Mouse (Mus musculus) fat pad, adult 2 months (tissue): Measurements from ENCODE around the gene Kcnn3.

ENCODE experiments used
- DNase-seq: peaks from one replicate; pipeline ENCODE4 v3.0.0-alpha.2; 2011; ENCODE audit warnings: low read depth, low spot score; ENCODE audit errors: extremely low read depth

The Kcnn3 gene

DNA sequence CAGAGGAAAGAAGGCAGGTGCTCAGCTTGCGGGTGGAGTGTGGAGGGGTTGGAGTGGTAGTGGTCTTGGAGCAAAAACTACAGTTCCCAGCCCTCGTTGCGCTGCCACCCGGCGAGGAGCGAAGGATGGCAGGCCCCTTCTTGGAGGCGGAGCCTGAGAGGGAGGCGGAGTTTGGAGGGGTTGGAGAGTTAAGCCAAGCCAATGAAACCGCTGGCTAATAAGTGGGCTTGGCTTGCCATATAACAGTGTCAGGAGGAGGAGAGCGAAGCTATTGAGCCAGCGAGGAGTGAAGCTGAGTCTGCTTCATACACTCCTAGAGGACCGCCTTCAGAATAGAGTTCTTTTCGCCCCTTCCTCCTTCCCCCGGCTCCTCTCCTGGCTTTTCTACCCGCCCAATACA is at the start of gene Kcnn3:
Gene Kcnn3 (plus strand): TSS at position 271 of the 400 bp plus-strand sequence.
- no peak for DNase-seq

DNA sequence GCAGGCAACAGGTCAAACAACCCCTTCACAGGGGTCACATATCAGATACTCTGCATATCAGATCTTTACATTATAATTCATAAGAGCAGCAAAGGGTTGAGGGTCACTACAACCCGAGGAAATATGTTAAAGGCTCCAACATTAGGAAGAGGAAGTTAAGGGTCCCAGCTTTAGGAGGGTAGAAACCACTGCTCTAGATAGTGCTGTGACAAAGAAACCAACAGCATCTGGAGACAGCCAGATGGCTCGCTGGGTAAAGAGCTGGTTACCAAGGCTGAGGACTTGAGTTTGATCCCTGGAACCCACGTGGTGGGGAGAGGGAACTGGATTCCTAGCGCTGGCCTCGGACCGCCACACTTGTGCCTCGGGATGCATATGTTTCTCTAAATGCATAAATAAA is 47.7 kb upstream of the Kcnn3 start:
- no peak for DNase-seq

DNA sequence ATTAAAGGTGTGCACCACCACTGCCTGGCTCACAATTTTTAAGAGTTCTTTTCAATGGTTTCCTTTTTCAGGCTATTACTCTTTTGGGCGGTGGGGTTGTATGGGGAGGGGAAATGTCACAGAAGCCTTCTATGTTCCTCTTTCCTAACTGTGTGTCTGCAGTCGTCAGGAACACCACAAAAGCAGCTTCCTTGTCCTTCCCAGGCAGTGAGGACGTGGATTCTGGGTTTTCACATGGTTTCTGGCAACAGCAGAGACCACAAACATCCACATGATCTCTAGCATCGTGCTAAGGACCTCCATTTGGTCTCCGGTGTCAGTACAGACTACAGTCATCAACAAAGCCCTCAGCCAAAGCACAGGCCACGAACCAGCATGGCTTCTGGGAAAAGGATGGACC is 46.1 kb upstream of the Kcnn3 start:
- DNase-seq = no peak

DNA sequence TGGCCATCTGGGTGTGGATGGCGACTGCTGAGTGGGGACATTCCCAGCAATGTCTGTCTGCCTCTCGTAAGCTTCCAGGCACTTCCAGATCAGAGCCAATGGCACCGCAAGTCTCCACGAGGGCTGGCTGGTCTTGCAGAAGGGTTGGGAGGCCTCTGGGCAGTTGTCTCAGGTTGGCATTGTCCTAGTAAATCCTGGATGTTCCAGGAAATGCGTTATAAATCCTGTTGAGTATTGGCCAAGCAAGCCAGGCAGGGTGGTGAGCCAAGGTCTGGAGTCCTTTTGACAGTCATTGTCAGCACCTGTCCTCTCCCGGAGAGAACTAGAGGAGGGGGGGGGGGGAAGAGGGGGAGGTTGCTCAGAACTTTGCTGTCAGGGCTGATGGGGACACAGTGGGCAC is 40.9 kb upstream of the Kcnn3 start:
- DNase-seq = peak; percentile 74

DNA sequence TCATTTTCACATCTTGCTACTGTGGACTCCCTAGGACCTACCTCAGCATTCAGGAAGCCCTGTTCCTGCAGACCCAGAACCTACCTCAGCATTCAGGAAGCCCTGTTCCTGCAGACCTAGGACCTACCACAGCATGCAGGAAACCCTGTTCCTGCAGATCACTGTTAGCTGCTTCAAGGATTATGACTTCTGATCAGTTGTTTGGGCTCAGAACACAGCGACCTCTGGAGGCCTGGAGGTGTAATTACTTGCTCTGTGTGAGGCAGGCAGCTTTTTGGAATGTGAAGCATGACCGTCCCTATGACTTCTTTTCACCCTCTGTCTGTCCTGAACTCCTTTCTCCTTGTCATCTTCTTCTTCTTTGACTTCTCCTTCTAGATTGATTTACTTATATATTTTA is 38.5 kb upstream of the Kcnn3 start:
- no peak for DNase-seq

- no peak for DNase-seq
Measured at GRCm38 (mm10) chr3:89482249-89482648, 37.7 kb upstream of the Kcnn3 start.

DNA sequence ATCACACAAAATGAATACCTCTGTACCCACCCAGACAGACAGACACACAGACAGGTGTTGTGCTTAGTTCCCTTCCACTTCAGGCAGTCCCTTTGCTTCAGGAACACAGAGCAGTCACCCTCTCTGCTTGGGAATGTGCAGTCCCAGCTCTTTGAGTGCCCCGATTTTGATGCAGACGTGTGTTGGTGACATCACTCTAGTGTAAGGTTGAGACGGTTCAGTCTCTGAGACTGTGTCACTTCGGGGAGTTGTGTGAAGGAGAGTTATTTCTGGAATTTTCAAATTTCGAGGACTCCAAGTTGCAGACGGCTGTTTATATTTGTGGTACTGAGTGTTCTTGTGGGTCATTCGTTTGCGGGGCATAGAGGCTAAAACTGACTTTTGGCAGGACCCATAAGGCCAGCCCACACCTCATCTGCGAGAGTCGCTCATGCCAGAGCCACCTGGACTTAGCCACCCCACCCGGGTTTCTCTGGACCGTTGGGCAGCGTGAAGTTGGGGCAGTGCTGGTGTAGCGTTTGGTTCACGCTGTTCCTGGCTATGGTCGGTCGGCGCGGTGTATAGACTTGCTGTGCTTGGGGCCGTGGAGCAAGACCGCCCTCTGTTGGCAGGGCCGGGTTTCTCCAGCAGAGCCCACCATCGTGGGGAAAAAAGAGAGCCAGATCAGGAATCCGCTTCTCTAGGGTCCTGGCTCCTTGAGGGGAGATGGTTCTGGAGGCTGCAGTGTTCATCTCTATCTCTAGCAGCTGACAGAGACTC is 35.0 kb upstream of the Kcnn3 start:
- no peak for DNase-seq

DNA sequence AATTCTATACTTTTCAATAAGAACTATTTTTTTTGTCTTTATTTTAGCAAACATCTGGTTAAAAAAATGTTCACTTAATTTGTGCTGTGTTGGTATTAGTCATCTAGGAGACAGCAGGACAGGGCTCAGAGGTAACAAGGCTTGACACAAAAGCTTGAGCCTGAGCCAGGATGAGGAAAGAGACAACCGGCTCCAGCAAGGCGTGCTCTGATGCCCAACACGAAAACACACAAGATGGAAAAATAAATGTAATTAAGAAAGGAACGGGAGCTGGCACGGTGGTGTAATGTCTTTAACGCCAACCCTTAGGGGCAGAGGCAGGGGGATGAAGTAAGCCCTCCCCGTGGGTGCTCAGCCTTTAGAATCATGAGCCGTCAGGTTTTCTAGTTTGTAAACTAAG is 33.9 kb upstream of the Kcnn3 start:
- no peak for DNase-seq

GRCm38 (mm10) chr3:89486916-89487702 is 32.9 kb upstream of the Kcnn3 start:
- no peak for DNase-seq

GRCm38 (mm10) chr3:89490790-89491189 is 29.2 kb upstream of the Kcnn3 start:
- DNase-seq = no peak

- DNase-seq = no peak
Measured at GRCm38 (mm10) chr3:89491559-89491958, 28.4 kb upstream of the Kcnn3 start.

DNA sequence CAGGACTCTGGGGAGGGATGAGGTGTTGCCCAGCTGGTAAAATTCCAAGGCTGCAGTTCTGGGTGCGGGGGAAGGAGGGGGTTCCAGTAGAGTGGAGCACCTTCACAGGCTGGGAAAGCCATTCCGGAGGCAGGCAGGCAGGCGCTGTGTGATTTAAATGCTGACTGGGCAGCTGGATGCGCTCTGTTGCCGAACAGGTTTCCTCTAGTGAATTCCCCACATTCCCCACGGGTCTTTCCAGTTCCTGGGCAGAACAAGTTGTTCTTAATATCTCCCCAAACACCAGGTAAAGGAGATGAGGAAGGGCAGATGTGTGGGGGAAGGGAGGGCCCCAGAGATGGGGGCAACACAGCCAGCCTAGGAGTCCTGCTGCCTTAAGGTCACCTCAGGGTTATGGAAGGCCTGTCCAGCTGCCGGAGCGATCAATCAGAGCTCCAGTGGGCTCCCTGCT is 27.2 kb upstream of the Kcnn3 start:
- no peak for DNase-seq

DNA sequence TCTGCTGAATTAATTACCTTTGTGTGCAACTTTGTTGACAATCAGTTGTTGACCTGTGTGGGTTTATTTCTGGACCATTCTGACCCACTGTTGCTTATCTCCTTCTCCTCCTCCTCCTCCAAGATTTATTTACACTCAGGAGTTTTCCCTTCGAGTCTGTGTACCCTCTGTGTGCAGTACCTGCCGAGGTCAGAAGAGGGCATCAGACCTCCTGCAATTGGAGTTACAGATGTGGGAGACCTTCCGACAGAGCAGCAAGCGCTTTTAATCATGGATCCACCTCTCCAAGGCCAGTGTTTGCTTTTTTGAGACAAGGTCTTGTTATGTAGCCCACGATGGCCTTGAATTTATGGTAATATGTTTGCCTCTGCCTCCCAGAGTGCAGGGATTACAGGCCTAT is 25.3 kb upstream of the Kcnn3 start:
- DNase-seq = no peak

DNA sequence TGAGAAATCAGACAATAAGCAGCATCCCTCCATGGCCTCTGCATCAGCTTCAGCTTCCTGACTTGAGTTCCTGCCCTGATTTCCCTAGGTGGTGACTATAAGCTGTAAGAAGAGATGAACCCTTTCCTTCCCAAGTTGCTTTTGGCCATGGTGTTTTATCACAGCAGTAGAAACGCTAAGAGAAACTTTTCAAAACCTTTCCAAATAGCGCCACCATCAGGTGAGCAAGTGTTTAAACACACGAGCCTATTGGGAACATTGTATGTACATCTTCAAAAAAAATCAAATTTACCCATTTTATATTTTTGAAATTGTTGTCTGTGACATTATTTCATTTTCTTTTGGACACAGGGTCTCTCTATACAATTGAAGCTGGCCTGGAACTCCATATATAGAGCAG is 23.6 kb upstream of the Kcnn3 start:
- DNase-seq = no peak

DNA sequence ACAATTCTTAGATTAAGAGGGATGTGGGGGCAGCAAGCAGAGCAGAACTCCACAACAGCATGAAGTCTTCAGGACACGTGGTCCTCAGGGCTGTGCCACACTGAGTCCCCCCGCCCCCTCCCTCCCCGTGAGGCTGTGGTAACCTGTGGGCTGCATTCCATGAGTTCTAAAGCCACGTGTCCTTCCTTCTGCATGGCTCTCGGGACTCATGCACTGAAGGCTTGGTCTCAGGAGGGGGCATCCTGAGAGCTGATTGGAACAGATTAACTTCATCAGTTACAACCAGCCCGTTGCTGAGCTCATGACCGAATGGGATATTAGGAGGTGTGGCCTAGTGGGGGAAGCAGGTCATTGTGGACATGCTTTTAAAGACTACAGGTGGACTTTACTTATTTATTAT is 20.3 kb upstream of the Kcnn3 start:
- DNase-seq = no peak

DNA sequence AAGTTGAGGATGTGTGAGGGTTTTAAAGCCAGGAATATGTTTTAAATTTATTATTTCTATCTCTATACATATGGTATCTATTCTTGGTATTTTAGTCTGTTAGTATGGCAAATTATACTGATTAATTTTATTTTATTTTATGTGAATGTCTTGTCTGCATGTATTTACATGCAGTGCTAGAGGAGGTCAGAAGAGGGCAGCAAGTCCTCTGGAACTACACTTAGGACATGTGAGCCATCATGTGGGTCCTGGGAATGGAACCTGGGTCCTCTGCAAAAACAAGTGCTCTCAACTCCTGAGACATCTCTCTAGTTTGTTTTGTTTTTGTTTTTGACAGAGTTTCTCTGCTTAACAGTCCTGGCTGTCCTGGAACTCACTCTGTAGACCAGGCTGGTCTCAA is 18.5 kb upstream of the Kcnn3 start:
- no peak for DNase-seq

DNA sequence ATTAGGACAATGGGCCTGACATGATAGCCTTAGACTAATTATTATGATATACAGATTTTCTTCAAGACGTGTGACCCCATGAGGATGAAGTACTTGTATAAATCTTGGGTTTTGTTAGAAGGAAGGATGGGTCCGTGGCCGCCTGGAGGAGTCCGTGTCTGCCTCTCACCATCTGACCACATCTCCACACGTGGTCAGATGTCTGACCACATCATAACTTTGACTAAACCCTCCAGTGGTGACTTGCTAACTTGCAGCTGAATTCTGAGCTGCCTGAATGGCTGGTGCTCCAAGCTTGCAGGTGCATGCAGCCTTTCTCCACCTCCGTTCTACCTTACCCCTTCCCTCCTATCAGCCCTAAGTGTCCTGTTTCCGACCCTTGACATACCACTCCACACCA is 17.4 kb upstream of the Kcnn3 start:
- no peak for DNase-seq

- DNase-seq = no peak
Measured at GRCm38 (mm10) chr3:89508041-89508440, 11.9 kb upstream of the Kcnn3 start.

GRCm38 (mm10) chr3:89510979-89511378 is 9.0 kb upstream of the Kcnn3 start:
- no peak for DNase-seq

DNA sequence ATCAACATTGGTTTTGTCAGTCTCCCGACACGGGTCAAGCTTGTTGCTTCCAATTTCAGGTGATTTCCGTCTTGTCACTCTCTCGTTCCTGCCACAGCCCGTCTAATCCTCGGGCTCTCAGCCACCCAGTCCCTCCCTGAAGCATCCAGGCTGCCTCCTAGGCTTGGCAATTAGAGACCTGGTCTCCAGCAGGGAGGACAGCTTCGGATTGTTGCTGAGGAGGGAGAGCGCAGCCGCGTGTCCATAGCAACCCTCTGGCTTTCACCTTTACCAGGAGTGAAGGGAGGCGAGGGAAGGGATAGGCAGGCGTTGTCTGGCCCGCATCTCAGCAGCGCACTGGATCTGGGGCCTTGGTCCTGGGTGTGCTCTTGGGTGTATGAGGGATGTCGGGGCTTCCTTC is 8.6 kb upstream of the Kcnn3 start:
- DNase-seq = no peak

- no peak for DNase-seq
Measured at GRCm38 (mm10) chr3:89512225-89512624, 7.7 kb upstream of the Kcnn3 start.

GRCm38 (mm10) chr3:89515444-89515843 is 4.5 kb upstream of the Kcnn3 start:
- no peak for DNase-seq
